Mouse (Mus musculus) gastrocnemius, adult 18-20 months (tissue): Measurements from ENCODE around the gene Gm13272. TPM values are rescaled to one million over a fixed set of nuclear protein-coding genes. Genes with fewer than 3 reads are reported as not detected.
"Not testable (repeated sequence)": the region's sequence is repeated elsewhere in the genome, so short reads cannot be mapped to it uniquely, and the experiment has no call there.

ENCODE experiments used
- DNase-seq: peaks from one replicate; pipeline ENCODE4 v3.0.0; 2021; ENCODE audit warnings: low spot score
- total RNA-seq, 2 experiments: library from RNA; stranded (reverse); gene quantifications; 2 replicates each; pipeline ENCODE4 v1.2.3; 2021

Gm13272 gene
- total RNA-seq, 2 experiments from 2014 or later = not detected

DNA sequence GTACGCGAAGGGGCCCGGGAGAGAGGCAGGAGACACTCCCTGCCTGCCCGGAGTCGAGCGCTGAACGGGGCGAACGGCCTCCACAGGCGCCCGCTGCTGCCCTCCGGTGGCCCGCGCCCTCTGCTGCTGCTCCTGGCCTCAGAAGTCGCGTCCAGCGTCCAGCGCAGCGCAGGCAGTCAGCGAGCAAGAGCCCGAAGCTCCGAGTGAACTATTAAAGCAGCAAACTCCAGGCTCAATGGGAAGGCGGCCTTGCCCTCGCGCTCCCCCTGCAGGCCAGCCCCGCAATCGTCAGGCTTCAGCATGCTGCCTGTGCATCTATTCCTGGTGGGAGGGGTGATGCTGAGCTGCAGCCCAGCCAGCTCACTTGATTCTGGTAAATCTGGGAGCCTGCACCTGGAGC, 5.8 kb downstream of the Gm13272 start, which contains the start of gene Gm13276:
Gene Gm13276 (plus strand): TSS at position 301 of the 400 bp plus-strand sequence.
- DNase-seq = not testable (repeated sequence)

GRCm38 (mm10) chr4:88788402-88788801, 8.8 kb downstream of the Gm13272 start, which contains the start of gene Gm13277:
Gm13277 (plus strand) TSS chr4:88788632.
- peak; percentile 54 for DNase-seq

DNA sequence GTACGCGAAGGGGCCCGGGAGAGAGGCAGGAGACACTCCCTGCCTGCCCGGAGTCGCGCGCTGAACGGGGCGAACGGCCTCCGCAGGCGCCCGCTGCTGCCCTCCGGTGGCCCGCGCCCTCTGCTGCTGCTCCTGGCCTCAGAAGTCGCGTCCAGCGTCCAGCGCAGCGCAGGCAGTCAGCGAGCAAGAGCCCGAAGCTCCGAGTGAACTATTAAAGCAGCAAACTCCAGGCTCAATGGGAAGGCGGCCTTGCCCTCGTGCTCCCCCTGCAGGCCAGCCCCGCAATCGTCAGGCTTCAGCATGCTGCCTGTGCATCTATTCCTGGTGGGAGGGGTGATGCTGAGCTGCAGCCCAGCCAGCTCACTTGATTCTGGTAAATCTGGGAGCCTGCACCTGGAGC, 11.6 kb downstream of the Gm13272 start, which contains the start of gene Gm13278:
Gene Gm13278 (plus strand): TSS at position 301 of the 400 bp plus-strand sequence.
- DNase-seq = not testable (repeated sequence)

DNA sequence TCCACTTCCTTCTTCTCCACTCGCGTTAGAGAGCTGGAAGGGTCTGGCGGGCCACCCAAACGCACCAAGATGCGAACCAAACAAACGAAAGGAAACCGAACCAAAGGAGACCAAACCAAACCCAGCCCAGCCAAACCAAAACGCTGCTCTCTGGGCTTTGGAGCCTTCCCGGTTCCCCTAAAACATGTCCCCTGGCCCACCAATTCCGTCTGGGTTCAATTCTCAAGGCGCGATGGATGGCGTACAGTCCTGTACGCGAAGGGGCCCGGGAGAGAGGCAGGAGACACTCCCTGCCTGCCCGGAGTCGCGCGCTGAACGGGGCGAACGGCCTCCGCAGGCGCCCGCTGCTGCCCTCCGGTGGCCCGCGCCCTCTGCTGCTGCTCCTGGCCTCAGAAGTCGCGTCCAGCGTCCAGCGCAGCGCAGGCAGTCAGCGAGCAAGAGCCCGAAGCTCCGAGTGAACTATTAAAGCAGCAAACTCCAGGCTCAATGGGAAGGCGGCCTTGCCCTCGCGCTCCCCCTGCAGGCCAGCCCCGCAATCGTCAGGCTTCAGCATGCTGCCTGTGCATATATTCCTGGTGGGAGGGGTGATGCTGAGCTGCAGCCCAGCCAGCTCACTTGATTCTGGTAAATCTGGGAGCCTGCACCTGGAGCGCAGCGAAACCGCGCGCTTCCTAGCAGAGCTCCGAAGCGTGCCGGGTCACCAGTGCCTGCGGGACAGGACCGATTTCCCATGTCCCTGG, 14.5 kb downstream of the Gm13272 start, which contains the start of gene Gm13275:
Gene Gm13275 (plus strand): TSS at position 552 of the 740 bp plus-strand sequence.
- peak; percentile 58 for DNase-seq

DNA sequence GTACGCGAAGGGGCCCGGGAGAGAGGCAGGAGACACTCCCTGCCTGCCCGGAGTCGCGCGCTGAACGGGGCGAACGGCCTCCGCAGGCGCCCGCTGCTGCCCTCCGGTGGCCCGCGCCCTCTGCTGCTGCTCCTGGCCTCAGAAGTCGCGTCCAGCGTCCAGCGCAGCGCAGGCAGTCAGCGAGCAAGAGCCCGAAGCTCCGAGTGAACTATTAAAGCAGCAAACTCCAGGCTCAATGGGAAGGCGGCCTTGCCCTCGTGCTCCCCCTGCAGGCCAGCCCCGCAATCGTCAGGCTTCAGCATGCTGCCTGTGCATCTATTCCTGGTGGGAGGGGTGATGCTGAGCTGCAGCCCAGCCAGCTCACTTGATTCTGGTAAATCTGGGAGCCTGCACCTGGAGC, 17.4 kb downstream of the Gm13272 start, which contains the start of gene Gm13279:
Gene Gm13279 (plus strand): TSS at position 301 of the 400 bp plus-strand sequence.
- not testable (repeated sequence) for DNase-seq

GRCm38 (mm10) chr4:88799365-88799764, 19.7 kb downstream of the Gm13272 start, which contains the start of gene Gm13285:
Gm13285 (plus strand) TSS chr4:88799665.
- not testable (repeated sequence) for DNase-seq

DNA sequence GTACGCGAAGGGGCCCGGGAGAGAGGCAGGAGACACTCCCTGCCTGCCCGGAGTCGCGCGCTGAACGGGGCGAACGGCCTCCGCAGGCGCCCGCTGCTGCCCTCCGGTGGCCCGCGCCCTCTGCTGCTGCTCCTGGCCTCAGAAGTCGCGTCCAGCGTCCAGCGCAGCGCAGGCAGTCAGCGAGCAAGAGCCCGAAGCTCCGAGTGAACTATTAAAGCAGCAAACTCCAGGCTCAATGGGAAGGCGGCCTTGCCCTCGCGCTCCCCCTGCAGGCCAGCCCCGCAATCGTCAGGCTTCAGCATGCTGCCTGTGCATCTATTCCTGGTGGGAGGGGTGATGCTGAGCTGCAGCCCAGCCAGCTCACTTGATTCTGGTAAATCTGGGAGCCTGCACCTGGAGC, 23.3 kb downstream of the Gm13272 start, which contains the start of gene Gm13287:
Gene Gm13287 (plus strand): TSS at position 301 of the 400 bp plus-strand sequence.
- DNase-seq = not testable (repeated sequence)

GRCm38 (mm10) chr4:88805231-88805630, 25.6 kb downstream of the Gm13272 start, which contains the start of gene Gm13288:
Gm13288 (plus strand) TSS chr4:88805531.
- DNase-seq = not testable (repeated sequence)

DNA sequence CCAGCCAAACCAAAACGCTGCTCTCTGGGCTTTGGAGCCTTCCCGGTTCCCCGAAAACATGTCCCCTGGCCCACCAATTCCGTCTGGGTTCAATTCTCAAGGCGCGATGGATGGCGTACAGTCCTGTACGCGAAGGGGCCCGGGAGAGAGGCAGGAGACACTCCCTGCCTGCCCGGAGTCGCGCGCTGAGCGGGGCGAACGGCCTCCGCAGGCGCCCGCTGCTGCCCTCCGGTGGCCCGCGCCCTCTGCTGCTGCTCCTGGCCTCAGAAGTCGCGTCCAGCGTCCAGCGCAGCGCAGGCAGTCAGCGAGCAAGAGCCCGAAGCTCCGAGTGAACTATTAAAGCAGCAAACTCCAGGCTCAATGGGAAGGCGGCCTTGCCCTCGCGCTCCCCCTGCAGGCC, 26.1 kb downstream of the Gm13272 start:
- peak; percentile 5 for DNase-seq

DNA sequence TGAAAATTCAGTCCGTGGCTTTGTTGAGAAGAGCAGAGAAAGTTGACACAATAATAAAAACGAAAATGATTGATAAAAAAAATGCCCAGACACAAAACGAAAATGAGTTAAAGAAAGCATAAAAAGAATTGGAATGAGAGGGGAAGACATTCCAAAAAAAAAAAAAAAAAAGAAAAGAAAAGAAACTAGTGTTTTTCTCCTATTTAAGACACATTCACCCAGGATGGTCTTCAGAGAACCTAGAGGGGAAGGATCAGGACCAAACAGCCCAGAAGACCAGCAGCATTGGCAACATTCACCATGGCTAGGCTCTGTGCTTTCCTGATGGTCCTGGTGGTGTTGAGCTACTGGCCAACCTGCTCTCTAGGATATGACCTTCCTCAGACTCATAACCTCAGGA, 36.3 kb downstream of the Gm13272 start, which contains the start of gene Ifna7:
Gene Ifna7 (plus strand): TSS at position 301 of the 400 bp plus-strand sequence.
- no peak for DNase-seq

GRCm38 (mm10) chr4:88819659-88820058, 40.0 kb downstream of the Gm13272 start, which contains the start of gene Ifna11:
Ifna11 (plus strand) TSS chr4:88819959.
- DNase-seq = no peak

DNA sequence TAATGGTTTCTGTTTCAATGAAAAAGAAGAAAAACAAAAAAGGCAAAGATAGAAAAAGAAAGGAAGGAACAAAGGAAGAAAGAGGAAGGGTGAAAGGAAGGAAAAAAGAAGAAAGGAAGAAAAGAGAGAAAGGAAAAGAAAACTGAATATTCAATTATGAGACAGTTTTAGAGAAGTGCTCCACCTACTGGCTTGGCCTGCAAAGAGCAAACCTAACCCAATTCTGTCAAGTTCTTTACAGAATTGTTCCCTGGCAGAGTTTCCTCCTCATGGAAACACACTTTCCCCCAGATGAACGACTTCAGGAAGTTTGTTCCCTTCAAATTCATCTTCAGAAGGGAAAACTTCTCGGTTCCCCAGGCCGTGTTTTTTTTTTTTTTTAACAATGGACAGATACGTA, 43.3 kb downstream of the Gm13272 start:
- no peak for DNase-seq

DNA sequence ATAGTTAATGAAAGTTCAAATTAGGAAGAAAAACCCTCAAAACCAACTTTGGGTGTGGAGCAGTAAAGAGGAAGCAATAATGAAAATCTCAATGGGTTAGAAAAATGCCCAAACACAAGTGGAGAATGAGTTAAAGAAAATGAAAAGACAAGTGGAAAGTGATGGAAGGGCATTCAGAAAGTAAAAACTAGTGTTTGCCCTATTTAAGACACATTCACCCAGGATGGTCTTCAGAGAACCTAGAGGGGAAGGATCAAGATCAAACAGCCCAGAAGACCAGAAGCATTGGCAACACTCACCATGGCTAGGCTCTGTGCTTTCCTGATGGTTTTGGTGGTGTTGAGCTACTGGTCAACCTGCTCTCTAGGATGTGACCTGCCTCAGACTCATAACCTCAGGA, 47.5 kb downstream of the Gm13272 start, which contains the start of gene Ifna6:
Gene Ifna6 (plus strand): TSS at position 301 of the 400 bp plus-strand sequence.
- DNase-seq = not testable (repeated sequence)

Other genes with a start within 250 kb of the Gm13272 start
- gene Ifna15, start 221.6 kb upstream of the Gm13272 start, total RNA-seq = not detected
- gene Ifna14, start 208.1 kb upstream of the Gm13272 start, total RNA-seq = not detected
- gene Ifna9, start 187.5 kb upstream of the Gm13272 start, total RNA-seq = not detected
- gene Ifna12, start 176.5 kb upstream of the Gm13272 start, total RNA-seq = not detected
- not detected for gene C87499, start 145.4 kb upstream of the Gm13272 start, total RNA-seq
- not detected for gene Ifna13, start 135.4 kb upstream of the Gm13272 start, total RNA-seq
- not detected for gene Ifna16, start 102.9 kb upstream of the Gm13272 start, total RNA-seq
- not detected for gene Ifna2, start 95.9 kb upstream of the Gm13272 start, total RNA-seq
- not detected for gene Ifnab, start 88.5 kb upstream of the Gm13272 start, total RNA-seq
- gene Gm26566, start 58.0 kb upstream of the Gm13272 start, total RNA-seq = under 1 TPM in 1 of 2 experiments, not detected in 1; 0.21 TPM
- 10 to 100 TPM; 50.5 to 62.5 TPM for gene Klhl9, start 57.4 kb upstream of the Gm13272 start, total RNA-seq
- not detected for gene Gm13271, start 25.0 kb upstream of the Gm13272 start, total RNA-seq
- not detected for gene Gm13283, start 19.7 kb upstream of the Gm13272 start, total RNA-seq
- gene Gm13290, start 6.0 kb upstream of the Gm13272 start, total RNA-seq = not detected
- gene Gm13289, start 2.9 kb upstream of the Gm13272 start, total RNA-seq = not detected
- gene Ifnz, start 2.3 kb downstream of the Gm13272 start, total RNA-seq = not detected
- gene Gm13276, start 5.9 kb downstream of the Gm13272 start, total RNA-seq = not detected
- not detected for gene Gm13277, start 8.8 kb downstream of the Gm13272 start, total RNA-seq
- gene Gm13278, start 11.7 kb downstream of the Gm13272 start, total RNA-seq = not detected
- gene Gm13275, start 14.6 kb downstream of the Gm13272 start, total RNA-seq = not detected
- gene Gm13279, start 17.5 kb downstream of the Gm13272 start, total RNA-seq = not detected
- gene Gm13285, start 19.8 kb downstream of the Gm13272 start, total RNA-seq = not detected
- gene Gm13287, start 23.4 kb downstream of the Gm13272 start, total RNA-seq = not detected
- gene Gm13288, start 25.7 kb downstream of the Gm13272 start, total RNA-seq = not detected
- gene Ifna7, start 36.4 kb downstream of the Gm13272 start, total RNA-seq = not detected
- gene Ifna11, start 40.1 kb downstream of the Gm13272 start, total RNA-seq = not detected
- not detected for gene Ifna6, start 47.6 kb downstream of the Gm13272 start, total RNA-seq
- not detected for gene Ifna5, start 55.7 kb downstream of the Gm13272 start, total RNA-seq
- not detected for gene Ifna4, start 62.0 kb downstream of the Gm13272 start, total RNA-seq
- gene Ifna1, start 70.2 kb downstream of the Gm13272 start, total RNA-seq = not detected
- not detected for gene Ifne, start 100.4 kb downstream of the Gm13272 start, total RNA-seq